Mouse (Mus musculus): Measurements from ENCODE around the gene Tsr3. TPM values are rescaled to one million over a fixed set of nuclear protein-coding genes. Genes with fewer than 3 reads are reported as not detected.

Gene Tsr3
- 19.6 and 19.7 TPM in 2 replicates for polyA plus RNA-seq (2012; ENCODE audit: insufficient read depth, insufficient read length, missing spikeins)

GRCm38 (mm10) chr17:25239695-25240636 lies at the start of gene Tsr3, which contains the start of gene Gnptg:
Gene Tsr3, plus strand, starts transcription at chr17:25240170.
Gene Gnptg, minus strand, starts transcription at chr17:25240124.
- TF ChIP-seq POLR2A (IDR thresholded peaks at IDR 0.05; ENCODE audit: borderline replicate concordance, low read depth, low read length) (no peak), CTCF (IDR thresholded peaks at IDR 0.05; ENCODE audit: low read depth, low read length) (no peak)
- Histone ChIP-seq H3K4me3 (ENCODE audit: insufficient read depth, low read length) (peak within 1 kb of the TSS; percentile 76), H3K27ac (ENCODE audit: insufficient read depth, low read depth, low read length) (peak within 1 kb of the TSS; percentile 46; the same call in 1 of the 2 replicates), H3K4me1 (ENCODE audit: control insufficient read depth, insufficient read depth, low read length) (peaks cover 6% of the 10 kb centered on the region)

- H3K4me3 ChIP-seq (ENCODE audit: insufficient read depth, low read length): no peak overlapping the region
- no peaks in the 10 kb centered on the region for H3K4me1 ChIP-seq (ENCODE audit: control insufficient read depth, insufficient read depth, low read length)
- H3K27ac ChIP-seq (ENCODE audit: insufficient read depth, low read depth, low read length): no peak overlapping the region
- no peak for TF ChIP-seq POLR2A (IDR thresholded peaks at IDR 0.05; ENCODE audit: borderline replicate concordance, low read depth, low read length)
Observed at GRCm38 (mm10) chr17:25202401-25202800, 37.6 kb upstream of the Tsr3 start.

- no peak for TF ChIP-seq CTCF (IDR thresholded peaks at IDR 0.05; ENCODE audit: low read depth, low read length)
- TF ChIP-seq POLR2A (IDR thresholded peaks at IDR 0.05; ENCODE audit: borderline replicate concordance, low read depth, low read length): no peak
- Histone ChIP-seq H3K4me3 (ENCODE audit: insufficient read depth, low read length) (no peak overlapping the region), H3K27ac (ENCODE audit: insufficient read depth, low read depth, low read length) (no peak overlapping the region), H3K4me1 (ENCODE audit: control insufficient read depth, insufficient read depth, low read length) (no peaks in the 10 kb centered on the region)
Observed at GRCm38 (mm10) chr17:25210006-25210405, 30.0 kb upstream of the Tsr3 start.

GRCm38 (mm10) chr17:25210680-25211466 lies 29.1 kb upstream of the Tsr3 start:
- TF ChIP-seq CTCF (IDR thresholded peaks at IDR 0.05; ENCODE audit: low read depth, low read length) (no peak), POLR2A (IDR thresholded peaks at IDR 0.05; ENCODE audit: borderline replicate concordance, low read depth, low read length) (no peak)
- Histone ChIP-seq H3K4me1 (ENCODE audit: control insufficient read depth, insufficient read depth, low read length) (no peaks in the 10 kb centered on the region), H3K27ac (ENCODE audit: insufficient read depth, low read depth, low read length) (no peak overlapping the region), H3K4me3 (ENCODE audit: insufficient read depth, low read length) (no peak overlapping the region)

- Histone ChIP-seq H3K4me1 (ENCODE audit: control insufficient read depth, insufficient read depth, low read length) (no peaks in the 10 kb centered on the region), H3K4me3 (ENCODE audit: insufficient read depth, low read length) (no peak overlapping the region), H3K27ac (ENCODE audit: insufficient read depth, low read depth, low read length) (no peak overlapping the region)
- no peak for TF ChIP-seq POLR2A (IDR thresholded peaks at IDR 0.05; ENCODE audit: borderline replicate concordance, low read depth, low read length)
- TF ChIP-seq CTCF (IDR thresholded peaks at IDR 0.05; ENCODE audit: low read depth, low read length): no peak
Observed at GRCm38 (mm10) chr17:25211705-25212104, 28.3 kb upstream of the Tsr3 start.

GRCm38 (mm10) chr17:25215431-25215830 lies 24.5 kb upstream of the Tsr3 start:
- TF ChIP-seq POLR2A (IDR thresholded peaks at IDR 0.05; ENCODE audit: borderline replicate concordance, low read depth, low read length): no peak
- no peak for TF ChIP-seq CTCF (IDR thresholded peaks at IDR 0.05; ENCODE audit: low read depth, low read length)
- Histone ChIP-seq H3K4me1 (ENCODE audit: control insufficient read depth, insufficient read depth, low read length) (no peaks in the 10 kb centered on the region), H3K4me3 (ENCODE audit: insufficient read depth, low read length) (no peak overlapping the region), H3K27ac (ENCODE audit: insufficient read depth, low read depth, low read length) (no peak overlapping the region)

- Histone ChIP-seq H3K27ac (ENCODE audit: insufficient read depth, low read depth, low read length) (no peak overlapping the region), H3K4me1 (ENCODE audit: control insufficient read depth, insufficient read depth, low read length) (peaks cover 14% of the 10 kb centered on the region), H3K4me3 (ENCODE audit: insufficient read depth, low read length) (no peak overlapping the region)
- TF ChIP-seq CTCF (IDR thresholded peaks at IDR 0.05; ENCODE audit: low read depth, low read length): no peak
- TF ChIP-seq POLR2A (IDR thresholded peaks at IDR 0.05; ENCODE audit: borderline replicate concordance, low read depth, low read length): no peak
Observed at GRCm38 (mm10) chr17:25218967-25219366, 21.0 kb upstream of the Tsr3 start.

GRCm38 (mm10) chr17:25219492-25220295 lies 20.3 kb upstream of the Tsr3 start:
- H3K27ac ChIP-seq (ENCODE audit: insufficient read depth, low read depth, low read length): no peak overlapping the region
- TF ChIP-seq CTCF (IDR thresholded peaks at IDR 0.05; ENCODE audit: low read depth, low read length) (no peak), POLR2A (IDR thresholded peaks at IDR 0.05; ENCODE audit: borderline replicate concordance, low read depth, low read length) (no peak)
- peaks cover 20% of the 10 kb centered on the region for H3K4me1 ChIP-seq (ENCODE audit: control insufficient read depth, insufficient read depth, low read length)
- H3K4me3 ChIP-seq (ENCODE audit: insufficient read depth, low read length): no peak overlapping the region

- TF ChIP-seq CTCF (IDR thresholded peaks at IDR 0.05; ENCODE audit: low read depth, low read length) (no peak), POLR2A (IDR thresholded peaks at IDR 0.05; ENCODE audit: borderline replicate concordance, low read depth, low read length) (no peak)
- no peak overlapping the region for H3K4me3 ChIP-seq (ENCODE audit: insufficient read depth, low read length)
- peaks cover 20% of the 10 kb centered on the region for H3K4me1 ChIP-seq (ENCODE audit: control insufficient read depth, insufficient read depth, low read length)
- H3K27ac ChIP-seq (ENCODE audit: insufficient read depth, low read depth, low read length): no peak overlapping the region
Observed at GRCm38 (mm10) chr17:25220746-25221145, 19.2 kb upstream of the Tsr3 start.
